Mouse (Mus musculus) heart, postnatal 10 days (tissue): Measurements from ENCODE around the gene Hoxa1. TPM values are rescaled to one million over a fixed set of nuclear protein-coding genes. Genes with fewer than 3 reads are reported as not detected.

Experiments used
- DNase-seq, 2 experiments: peaks; one replicate each; pipeline ENCODE4 v3.0.0; 2021
- intact Hi-C: fragments of 180-260 bp; cut with DNase I; formaldehyde crosslinking; loops from one replicate; pipeline ENCODE4 v1.15.1; 2025
- total RNA-seq, 2 experiments: library from RNA; stranded (reverse); gene quantifications; 2 replicates each; pipeline ENCODE4 v1.2.3; 2021

Gene Hoxa1
- total RNA-seq, 2 experiments from 2014 or later, result 0.22 to 0.30 TPM

- DNase-seq, result no peak
- intact Hi-C loops, result loop anchor here (2.0 to 5.0 kb wide), 2 partner anchors 28 to 104 kb away; no protein-coding TSS in a partner anchor
Measured at GRCm38 (mm10) chr6:52190906-52191810, 33.0 kb upstream of the Hoxa1 start, which contains the start of gene Hoxa4. Gene Hoxa4 (minus strand): TSS chr6:52191753.

- intact Hi-C loops, result loop anchor here (2.0 to 5.0 kb wide), 2 partner anchors 28 to 103 kb away; no protein-coding TSS in a partner anchor
- no peak for DNase-seq
Measured at GRCm38 (mm10) chr6:52190410-52190809, 32.3 kb upstream of the Hoxa1 start.

- DNase-seq, result no peak
- intact Hi-C loops, result loop anchor here (2.0 to 5.0 kb wide), 2 partner anchors 27 to 103 kb away; no protein-coding TSS in a partner anchor
Measured at GRCm38 (mm10) chr6:52189909-52190308, 31.8 kb upstream of the Hoxa1 start.

GRCm38 (mm10) chr6:52189172-52189591, 31.1 kb upstream of the Hoxa1 start:
- DNase-seq, result no peak
- intact Hi-C loops, result no loop called here

GRCm38 (mm10) chr6:52186500-52186899, 28.4 kb upstream of the Hoxa1 start:
- intact Hi-C loops, result no loop called here
- no peak for DNase-seq

GRCm38 (mm10) chr6:52185834-52186233, 27.7 kb upstream of the Hoxa1 start:
- DNase-seq, result no peak
- intact Hi-C loops, result no loop called here

GRCm38 (mm10) chr6:52185222-52185621, 27.1 kb upstream of the Hoxa1 start:
- intact Hi-C loops, result no loop called here
- DNase-seq, result no peak

- intact Hi-C loops, result no loop called here
- no peak for DNase-seq
Measured at GRCm38 (mm10) chr6:52184668-52185067, 26.6 kb upstream of the Hoxa1 start.

GRCm38 (mm10) chr6:52183311-52184080, 25.4 kb upstream of the Hoxa1 start:
- no peak for DNase-seq
- intact Hi-C loops, result no loop called here

GRCm38 (mm10) chr6:52182793-52183192, 24.7 kb upstream of the Hoxa1 start:
- intact Hi-C loops, result no loop called here
- no peak for DNase-seq

GRCm38 (mm10) chr6:52182030-52182429, 23.9 kb upstream of the Hoxa1 start:
- DNase-seq, result no peak
- intact Hi-C loops, result no loop called here

GRCm38 (mm10) chr6:52180726-52181125, 22.6 kb upstream of the Hoxa1 start:
- no peak for DNase-seq
- intact Hi-C loops, result no loop called here

- intact Hi-C loops, result no loop called here
Measured at GRCm38 (mm10) chr6:52180213-52180710, 22.1 kb upstream of the Hoxa1 start.

GRCm38 (mm10) chr6:52179690-52180089, 21.6 kb upstream of the Hoxa1 start:
- DNase-seq, result no peak
- intact Hi-C loops, result no loop called here

More at GRCm38 (mm10) chr6:52180213-52180710, 22.1 kb upstream of the Hoxa1 start:
- no peak for DNase-seq

- DNase-seq, result no peak
- intact Hi-C loops, result no loop called here
Measured at GRCm38 (mm10) chr6:52178918-52179665, 21.0 kb upstream of the Hoxa1 start.

- intact Hi-C loops, result no loop called here
- no peak for DNase-seq
Measured at GRCm38 (mm10) chr6:52177806-52178205, 19.7 kb upstream of the Hoxa1 start.

- intact Hi-C loops, result no loop called here
- no peak for DNase-seq
Measured at GRCm38 (mm10) chr6:52177061-52177735, 19.1 kb upstream of the Hoxa1 start, which contains the start of gene 5730596B20Rik. Gene 5730596B20Rik (plus strand): TSS chr6:52177498.

- no peak for DNase-seq
- intact Hi-C loops, result no loop called here
Measured at GRCm38 (mm10) chr6:52176391-52176790, 18.3 kb upstream of the Hoxa1 start.

- no peak for DNase-seq
- intact Hi-C loops, result no loop called here
Measured at GRCm38 (mm10) chr6:52175864-52176263, 17.7 kb upstream of the Hoxa1 start.
